Comparison of ENCODE assay signal across 8 mouse cellular contexts in genomic region chr13:30085446-30085845, GRCm38 (mm10). TPM values are rescaled to one million over a fixed set of nuclear protein-coding genes. Genes with fewer than 3 reads are reported as not detected.
DNase-seq lines count a peak whose midpoint lies in the region; ATAC-seq and TF ChIP-seq lines count a peak whose summit lies in the region.

No protein-coding gene starts in this region.

- H3K9me3 ChIP-seq in limb, embryonic 10.5 days (replicated peaks) = no peaks in the 10 kb centered on the region
- H3K9me3 ChIP-seq in stomach, postnatal 0 days (ENCODE audit: control insufficient read depth, low read length) = no peaks in the 10 kb centered on the region

- intact Hi-C loops in heart, adult 2 months (cut with DNase I) = loop anchor here (2.0 kb wide), 2 partner anchors 99 to 229 kb away; partner anchors contain the start of gene E2f3
- intact Hi-C loops in left cerebral cortex, postnatal 14 days (cut with DNase I) = loop anchor here (2.0 kb wide), 1 partner anchor 101 kb away; no protein-coding TSS in a partner anchor

- peak overlapping the region; percentile 23; the same call in 1 of the 2 replicates for H3K4me2 ChIP-seq in stomach, postnatal 0 days (replicated peaks; ENCODE audit: low read depth)

- no peak for TF ChIP-seq CTCF in heart, adult 2 months (IDR thresholded peaks at IDR 0.05)
- TF ChIP-seq CTCF in thymus, adult 2 months (IDR thresholded peaks at IDR 0.05; ENCODE audit: borderline replicate concordance, control insufficient read depth, extremely low read depth, insufficient read depth, low read length, poor library complexity) = no peak
- TF ChIP-seq CTCF in stomach, postnatal 0 days (IDR thresholded peaks at IDR 0.05; ENCODE audit: low read depth) = no peak

- no peak for TF ChIP-seq POLR2A in heart, adult 2 months (IDR thresholded peaks at IDR 0.05; ENCODE audit: insufficient read depth, low read depth, low read length)
- TF ChIP-seq POLR2A in thymus, adult 2 months (IDR thresholded peaks at IDR 0.05; ENCODE audit: control insufficient read depth, extremely low read depth, insufficient read depth, low read length, poor library complexity) = no peak

- H3K79me2 ChIP-seq in heart, adult 2 months (replicated peaks; ENCODE audit: control insufficient read depth, insufficient read depth, low read length) = no peaks in the 10 kb centered on the region

- no peaks in the 10 kb centered on the region for H3K36me3 ChIP-seq in heart, adult 2 months (ENCODE audit: control insufficient read depth, insufficient read depth, low read length)
- no peaks in the 10 kb centered on the region for H3K36me3 ChIP-seq in thymus, adult 2 months (ENCODE audit: control insufficient read depth, insufficient read depth, low read length)
- H3K36me3 ChIP-seq in limb, embryonic 10.5 days = no peaks in the 10 kb centered on the region
- H3K36me3 ChIP-seq in stomach, postnatal 0 days (ENCODE audit: control insufficient read depth, insufficient read depth, low read length) = no peaks in the 10 kb centered on the region

- H3K27ac ChIP-seq in heart, adult 2 months = peak overlapping the region; percentile 29; the same call in 1 of the 2 replicates
- no peak overlapping the region for H3K27ac ChIP-seq in thymus, adult 2 months (ENCODE audit: control insufficient read depth, insufficient read depth, low read length)
- peak overlapping the region; percentile 71 for H3K27ac ChIP-seq in limb, embryonic 10.5 days
- no peak overlapping the region for H3K27ac ChIP-seq in stomach, postnatal 0 days (replicated peaks)

- 45% methylated on average over 4 of the region's 4 CpGs for WGBS in heart, adult 2 months
- WGBS in thymus, adult 2 months = 40% methylated on average over 4 of the region's 4 CpGs
- WGBS in limb, embryonic 10.5 days = 66% methylated on average over 4 of the region's 4 CpGs
- WGBS in stomach, postnatal 0 days = 48% methylated on average over 4 of the region's 4 CpGs

- no peak for ATAC-seq in stomach, postnatal 0 days (ENCODE audit: low FRiP score, low TSS enrichment)
- no peak for ATAC-seq in inflammation-experienced regulatory T-cells, adult 6 months

- no peak overlapping the region for H3K9ac ChIP-seq in heart, adult 2 months (ENCODE audit: low read depth, low read length)
- H3K9ac ChIP-seq in stomach, postnatal 0 days (ENCODE audit: low read length) = no peak overlapping the region

- no peak for DNase-seq in heart, adult 2 months
- no peak for DNase-seq in heart, postnatal 4 days
- DNase-seq in thymus, postnatal 0 days (ENCODE audit: low spot score) = peak; percentile 28
- DNase-seq in thymus, adult 2 months = no peak
- no peak for DNase-seq in limb, embryonic 10.5 days (ENCODE audit: low spot score)
- no peak for DNase-seq in stomach, postnatal 0 days (ENCODE audit: low spot score)
- no peak for DNase-seq in left cerebral cortex, postnatal 14 days (ENCODE audit: low spot score in 2 of 2)

- TF ChIP-seq EP300 in heart, adult 2 months (IDR thresholded peaks at IDR 0.05; ENCODE audit: insufficient read depth, low read depth, low read length) = no peak
- TF ChIP-seq EP300 in stomach, postnatal 0 days (optimal IDR thresholded peaks at IDR 0.05) = no peak

- H3K4me3 ChIP-seq in heart, adult 2 months = no peak overlapping the region
- no peak overlapping the region for H3K4me3 ChIP-seq in thymus, adult 2 months (ENCODE audit: control insufficient read depth, insufficient read depth, low read length)
- H3K4me3 ChIP-seq in limb, embryonic 10.5 days = no peak overlapping the region
- no peak overlapping the region for H3K4me3 ChIP-seq in stomach, postnatal 0 days (ENCODE audit: low read depth, low read length)

- H3K4me1 ChIP-seq in heart, adult 2 months (ENCODE audit: control insufficient read depth, insufficient read depth, low read length) = no peaks in the 10 kb centered on the region
- H3K4me1 ChIP-seq in thymus, adult 2 months (replicated peaks; ENCODE audit: control insufficient read depth, insufficient read depth, low read length) = no peaks in the 10 kb centered on the region
- H3K4me1 ChIP-seq in limb, embryonic 10.5 days = 0 out of 2 replicates have a peak, but pooled peaks cover 4% of the 10 kb centered on the region
- no peaks in the 10 kb centered on the region for H3K4me1 ChIP-seq in stomach, postnatal 0 days (replicated peaks; ENCODE audit: control insufficient read depth, insufficient read depth)

- H3K27me3 ChIP-seq in heart, adult 2 months (ENCODE audit: control insufficient read depth, insufficient read depth, low read length) = no peaks in the 10 kb centered on the region
- no peaks in the 10 kb centered on the region for H3K27me3 ChIP-seq in thymus, adult 2 months (ENCODE audit: control insufficient read depth, insufficient read depth, low read length)
- no peaks in the 10 kb centered on the region for H3K27me3 ChIP-seq in limb, embryonic 10.5 days (ENCODE audit: low read depth, poor library complexity, severe bottlenecking)
- no peaks in the 10 kb centered on the region for H3K27me3 ChIP-seq in stomach, postnatal 0 days (ENCODE audit: control insufficient read depth, insufficient read depth, low read length)

RNA-seq across cellular contexts. Expression of gene Mboat1, which starts 50.8 kb away (rescaled TPM):
- 1 to 10 TPM; 1.2 to 1.6 TPM for total RNA-seq in heart, adult 2 months (2021)
- 0.86 and 2.5 TPM in 2 replicates for polyA plus RNA-seq in heart, adult 2 months (2012; rRNA removed)
- 1 to 10 TPM; 1.6 to 2.2 TPM for total RNA-seq in heart, postnatal 4 days (2021)
- polyA plus RNA-seq in thymus, postnatal 0 days (2015; fragmentation: Nextera tagmentation; extraction: Ambion mirVana) = 10.6 and 12.9 TPM in 2 replicates
- 7.2 and 8.1 TPM in 2 replicates for polyA plus RNA-seq in thymus, adult 2 months (2012; rRNA removed)
- 3.7 and 4.3 TPM in 2 replicates for polyA plus RNA-seq in limb, embryonic 10.5 days (2016; fragmentation: Nextera tagmentation; extraction: Ambion mirVana)
- polyA plus RNA-seq in stomach, postnatal 0 days (2015; fragmentation: Nextera tagmentation; extraction: Ambion mirVana) = 98.7 and 104 TPM in 2 replicates
- 1 to 10 TPM in 1 of 2 experiments, under 1 TPM in 1; 0.88 to 1.1 TPM for total RNA-seq in left cerebral cortex, postnatal 14 days (2021)
- polyA plus RNA-seq in inflammation-experienced regulatory T-cells, adult 6 months (2017; shearing (Covaris generic)) = 10 to 100 TPM; 15.5 to 17.2 (median 16.0) TPM

Comparison
In these comparisons a context has a peak if more than half of its experiments do, and no peak if none do; other contexts are left out.
1. H3K27ac ChIP-seq: peak in heart, adult 2 months (single experiment) and limb, embryonic 10.5 days (single experiment); none in thymus, adult 2 months (single experiment) and stomach, postnatal 0 days (single experiment).